In genomic region chr12:35966098-35966767, GRCm38 (mm10) we compare ENCODE assay signal across 20 mouse cellular contexts. TPM values are rescaled to one million over a fixed set of nuclear protein-coding genes. Genes with fewer than 3 reads are reported as not detected.
DNase-seq lines count a peak whose midpoint lies in the region; ATAC-seq lines count a peak whose summit lies in the region.
"Had no signal": no experiment of that assay in that cellular context is flagged by ENCODE, and none has a peak within 500 bp of the region (broad histone marks: within the 10 kb centered on the region; RNA-seq: fewer than 3 reads in every experiment).

No protein-coding gene starts in this region.

- no peak overlapping the region; the same call in 1 of the 2 replicates for H3K27ac ChIP-seq in intestine, embryonic 15.5 days
- H3K27ac ChIP-seq in liver, embryonic 16.5 days (ENCODE audit: low read length): no peak overlapping the region
- H3K27ac ChIP-seq: embryonic facial prominence, embryonic 13.5 days; midbrain, embryonic 10.5 days had no signal

- peak; percentile 12 for DNase-seq in urinary bladder, postnatal 14 days (ENCODE audit: low spot score)
- no peak for DNase-seq in urinary bladder, postnatal 36 days (ENCODE audit: low spot score in 2 of 2)
- no peak for DNase-seq in adipocyte (ENCODE audit: low spot score)
- no peak for DNase-seq in lung, postnatal 4 days
- DNase-seq: cerebellum, postnatal 25 days; heart, postnatal 14 days; kidney, postnatal 25 days; lung, embryonic 14.5 days had no signal

- H3K4me3 ChIP-seq in intestine, embryonic 15.5 days (replicated peaks): no peak overlapping the region
- H3K4me3 ChIP-seq in liver, embryonic 16.5 days (ENCODE audit: low read depth, low read length): no peak overlapping the region
- H3K4me3 ChIP-seq: embryonic facial prominence, embryonic 13.5 days; midbrain, embryonic 10.5 days; myocyte had no signal

- no peak overlapping the region for H3K9ac ChIP-seq in intestine, embryonic 15.5 days
- H3K9ac ChIP-seq in liver, embryonic 16.5 days (ENCODE audit: low read depth, low read length): no peak overlapping the region
- H3K9ac ChIP-seq: embryonic facial prominence, embryonic 13.5 days; lung, embryonic 14.5 days had no signal

- no peak overlapping the region for H3K4me2 ChIP-seq in intestine, embryonic 15.5 days (replicated peaks)
- no peak overlapping the region; the same call in 1 of the 2 replicates for H3K4me2 ChIP-seq in liver, embryonic 16.5 days (ENCODE audit: low read depth, low read length)
- H3K4me2 ChIP-seq: embryonic facial prominence, embryonic 13.5 days; lung, embryonic 14.5 days had no signal

- H3K4me1 ChIP-seq in intestine, embryonic 15.5 days (replicated peaks): no peaks in the 10 kb centered on the region
- peaks cover 4% of the 10 kb centered on the region for H3K4me1 ChIP-seq in liver, embryonic 16.5 days (ENCODE audit: control insufficient read depth, low read depth, low read length)
- H3K4me1 ChIP-seq: embryonic facial prominence, embryonic 13.5 days; midbrain, embryonic 10.5 days had no signal

- WGBS in intestine, embryonic 15.5 days: 46% methylated on average over 7 of the region's 7 CpGs
- 28% methylated on average over 7 of the region's 7 CpGs for WGBS in liver, embryonic 16.5 days (ENCODE audit: insufficient replicate concordance)

- H3K9me3 ChIP-seq in intestine, embryonic 15.5 days: no peaks in the 10 kb centered on the region
- no peaks in the 10 kb centered on the region for H3K9me3 ChIP-seq in liver, embryonic 16.5 days (replicated peaks; ENCODE audit: control insufficient read depth, low read length)
- H3K9me3 ChIP-seq: embryonic facial prominence, embryonic 13.5 days; midbrain, embryonic 10.5 days had no signal

- no peaks in the 10 kb centered on the region for H3K27me3 ChIP-seq in intestine, embryonic 15.5 days (replicated peaks)
- no peaks in the 10 kb centered on the region for H3K27me3 ChIP-seq in liver, embryonic 16.5 days (ENCODE audit: control insufficient read depth, insufficient read depth, low read depth, low read length)
- H3K27me3 ChIP-seq: embryonic facial prominence, embryonic 13.5 days had no signal

- no peaks in the 10 kb centered on the region for H3K36me3 ChIP-seq in intestine, embryonic 15.5 days
- H3K36me3 ChIP-seq in liver, embryonic 16.5 days (ENCODE audit: control insufficient read depth, insufficient read depth): no peaks in the 10 kb centered on the region
- H3K36me3 ChIP-seq: embryonic facial prominence, embryonic 13.5 days; midbrain, embryonic 10.5 days had no signal

- ATAC-seq in intestine, embryonic 15.5 days: peak; percentile 95
- ATAC-seq in liver, embryonic 16.5 days (ENCODE audit: low read depth): peak; percentile 50
- ATAC-seq in megakaryocyte, adult 5-6 weeks (ENCODE audit: poor library complexity, severe bottlenecking): no peak
- ATAC-seq: forebrain, embryonic 14.5 days; hindbrain, embryonic 16.5 days had no signal

RNA-seq across cellular contexts. Expression of gene Agr2, which starts 26.5 kb away (rescaled TPM):
- 234 and 297 TPM in 2 replicates for polyA plus RNA-seq in intestine, embryonic 15.5 days (2015; fragmentation: Nextera tagmentation; extraction: Ambion mirVana)
- 2.8 TPM in 1 of 2 replicates, not detected in the other for polyA plus RNA-seq in liver, embryonic 16.5 days (2015; fragmentation: Nextera tagmentation; extraction: Ambion mirVana)
- total RNA-seq in megakaryocyte, adult 5-6 weeks (2015): not detected in 2 replicates
- total RNA-seq in megakaryocyte, adult 5-6 weeks (2017): not detected in 2 replicates
- total RNA-seq: gastrocnemius, adult 18-20 months; heart, postnatal 14 days; layer of hippocampus, postnatal 14 days; left cerebral cortex, postnatal 36 days had no signal
- polyA plus RNA-seq: C2C12; forebrain, embryonic 14.5 days; hindbrain, embryonic 16.5 days; midbrain, embryonic 10.5 days; myocyte had no signal

RNA-seq across cellular contexts. Expression of gene Agr3, which starts 40.8 kb away (rescaled TPM):
- polyA plus RNA-seq in intestine, embryonic 15.5 days (2015; fragmentation: Nextera tagmentation; extraction: Ambion mirVana): not detected in 2 replicates
- not detected in 2 replicates for polyA plus RNA-seq in liver, embryonic 16.5 days (2015; fragmentation: Nextera tagmentation; extraction: Ambion mirVana)
- total RNA-seq in megakaryocyte, adult 5-6 weeks (2015): not detected in 2 replicates
- not detected in 2 replicates for total RNA-seq in megakaryocyte, adult 5-6 weeks (2017)
- total RNA-seq: gastrocnemius, adult 18-20 months; heart, postnatal 14 days; layer of hippocampus, postnatal 14 days; left cerebral cortex, postnatal 36 days had no signal
- polyA plus RNA-seq: C2C12; forebrain, embryonic 14.5 days; lung, embryonic 14.5 days; midbrain, embryonic 10.5 days; myocyte had no signal

Comparison
In these comparisons a context has a peak if more than half of its experiments do, and no peak if none do; other contexts are left out.
1. RNA of gene Agr2, which starts 26.5 kb away (polyA plus RNA-seq): 234 to 297 TPM in intestine, embryonic 15.5 days; 2.8 TPM in liver, embryonic 16.5 days; every median in the first group is over 10 times any median in the second.